Mouse (Mus musculus) splenic B cell, adult 2 months (primary cell): ENCODE data around the gene Rad50.

ENCODE experiments used
- DNase-seq: peaks from one replicate; pipeline ENCODE4 v3.0.0-alpha.2; 2011; ENCODE audit warnings: low read depth, low spot score
- H3K27me3 ChIP-seq: 2 replicates; pipeline ENCODE4 v1.6.1; 2012; ENCODE audit warnings: mild to moderate bottlenecking, low read length, moderate library complexity, mixed read lengths; ENCODE audit not compliant: control insufficient read depth, poor library complexity, insufficient read depth, severe bottlenecking
- H3K36me3 ChIP-seq: 2 replicates; pipeline ENCODE4 v1.6.1; 2012; ENCODE audit warnings: mild to moderate bottlenecking, low read length, moderate library complexity, mixed read lengths; ENCODE audit not compliant: control insufficient read depth, poor library complexity, insufficient read depth, severe bottlenecking

Rad50 gene

DNA sequence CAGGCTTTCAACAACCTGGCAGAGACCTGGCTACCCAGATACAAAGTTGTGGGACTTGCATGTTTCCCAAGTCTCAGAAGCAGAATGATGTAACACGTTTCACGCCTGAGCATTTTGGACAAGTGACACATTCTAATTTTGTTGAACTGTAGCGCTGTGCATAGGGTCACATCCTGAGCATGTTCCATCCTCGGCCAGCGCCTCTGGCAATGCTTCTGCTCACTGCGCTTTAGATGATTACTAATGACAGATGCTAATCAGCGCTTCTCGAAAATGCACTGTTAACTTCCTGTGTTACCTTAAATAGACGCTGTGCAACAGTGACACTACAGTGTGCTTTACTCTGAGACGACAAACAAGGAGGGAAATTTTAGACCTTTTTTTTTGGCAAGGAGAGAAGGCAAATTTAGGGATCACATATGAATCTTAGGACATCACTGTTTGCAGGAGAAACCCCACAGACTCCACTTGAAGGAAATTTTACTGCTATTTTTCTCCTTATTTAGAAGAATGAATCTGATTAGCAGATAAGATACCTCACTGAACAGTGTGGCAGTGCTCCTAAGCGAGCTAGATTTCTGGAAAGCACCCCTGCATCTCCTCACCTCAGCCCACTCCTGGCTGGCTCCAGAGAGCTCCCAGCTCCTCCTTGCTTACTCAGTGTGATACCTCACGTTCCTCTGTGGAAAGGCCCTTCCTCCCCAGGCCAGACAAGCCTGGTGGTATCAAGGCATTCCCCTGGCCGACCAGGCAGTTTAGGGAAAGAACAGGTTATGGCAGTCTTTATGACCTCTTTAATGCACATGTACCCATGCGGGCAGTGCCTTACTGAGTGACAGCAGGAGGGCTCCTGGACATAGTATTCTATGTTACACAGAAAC, 44.1 kb downstream of the Rad50 start:
- Histone ChIP-seq H3K27me3 (no peaks in the 10 kb centered on the region), H3K36me3 (peaks cover 6% of the 10 kb centered on the region; the same call in 1 of the 2 replicates)
- no peak for DNase-seq

DNA sequence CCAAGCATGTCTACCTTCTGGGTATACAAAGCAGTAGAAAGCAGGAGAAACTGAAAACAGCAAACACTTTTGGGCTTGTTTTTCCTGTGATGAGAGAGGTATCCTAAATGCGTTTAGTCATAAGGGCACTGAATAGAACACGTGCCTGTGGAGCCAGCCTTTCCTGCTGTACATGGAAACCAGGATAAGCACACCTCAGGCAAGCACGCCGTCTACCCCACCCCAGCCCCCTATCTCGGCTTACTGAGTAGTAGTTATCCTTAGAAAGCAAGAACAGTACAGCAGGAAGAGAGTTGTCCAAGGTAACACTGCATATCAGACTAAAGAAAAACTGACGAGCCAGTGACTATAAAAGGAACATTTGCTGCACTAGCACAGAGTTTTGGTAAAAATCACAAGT, 49.3 kb downstream of the Rad50 start:
- no peak for DNase-seq
- H3K27me3 ChIP-seq = no peaks in the 10 kb centered on the region
- peaks cover 16% of the 10 kb centered on the region for H3K36me3 ChIP-seq

DNA sequence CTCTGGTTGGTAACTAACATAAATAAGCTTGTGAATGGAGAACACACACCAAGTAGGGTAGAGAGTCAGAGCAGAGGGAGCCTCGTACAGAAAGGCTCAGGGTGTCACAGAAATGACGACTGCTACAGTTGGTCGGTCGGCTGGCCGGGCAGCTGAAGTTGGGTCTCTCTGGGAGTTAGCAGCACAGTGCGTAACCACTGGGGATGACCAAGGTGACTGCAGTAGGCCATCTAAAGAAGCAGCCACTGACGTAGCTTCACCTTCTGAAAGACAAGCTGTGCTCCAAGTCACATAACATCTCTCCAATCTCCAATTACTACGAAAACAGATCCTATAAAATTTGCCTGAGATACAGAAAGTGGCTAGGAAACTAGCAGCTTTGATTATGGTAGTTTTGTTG, 49.7 kb downstream of the Rad50 start:
- no peak for DNase-seq
- no peaks in the 10 kb centered on the region for H3K27me3 ChIP-seq

DNA sequence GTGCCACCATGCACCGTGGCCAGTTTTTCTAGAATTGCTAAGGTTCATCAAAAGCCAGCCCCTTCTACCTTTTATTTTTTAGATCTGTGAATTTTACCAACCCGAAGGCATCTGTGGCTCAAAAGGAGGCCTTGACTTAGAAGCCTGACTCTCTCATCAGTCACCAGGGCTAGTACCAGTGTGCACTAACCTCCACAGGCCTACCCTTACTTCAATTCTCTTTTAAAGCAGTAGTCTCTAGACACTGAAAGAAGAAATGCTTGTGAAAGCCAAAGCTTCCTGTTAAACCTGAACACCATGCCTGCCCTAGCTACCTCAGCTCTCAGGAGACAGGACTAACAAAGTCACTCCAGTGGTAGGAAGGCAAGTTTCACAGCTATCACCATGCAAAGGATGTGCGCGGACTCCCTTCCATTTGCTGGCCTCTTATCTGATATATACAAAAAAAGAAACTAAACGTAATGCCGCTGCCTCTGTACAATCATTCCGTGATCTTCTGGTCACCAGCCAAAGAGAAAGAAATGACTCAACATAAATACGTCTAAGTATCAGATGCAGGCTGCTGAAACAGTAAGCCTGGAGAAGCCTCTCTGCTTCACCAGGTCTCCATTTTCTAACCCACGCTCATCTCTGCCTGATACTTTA, 50.4 kb downstream of the Rad50 start:
- no peak for DNase-seq
- Histone ChIP-seq H3K27me3 (no peaks in the 10 kb centered on the region), H3K36me3 (peaks cover 19% of the 10 kb centered on the region)

More for the DNA sequence above, 49.7 kb downstream of the Rad50 start:
- peaks cover 16% of the 10 kb centered on the region for H3K36me3 ChIP-seq

DNA sequence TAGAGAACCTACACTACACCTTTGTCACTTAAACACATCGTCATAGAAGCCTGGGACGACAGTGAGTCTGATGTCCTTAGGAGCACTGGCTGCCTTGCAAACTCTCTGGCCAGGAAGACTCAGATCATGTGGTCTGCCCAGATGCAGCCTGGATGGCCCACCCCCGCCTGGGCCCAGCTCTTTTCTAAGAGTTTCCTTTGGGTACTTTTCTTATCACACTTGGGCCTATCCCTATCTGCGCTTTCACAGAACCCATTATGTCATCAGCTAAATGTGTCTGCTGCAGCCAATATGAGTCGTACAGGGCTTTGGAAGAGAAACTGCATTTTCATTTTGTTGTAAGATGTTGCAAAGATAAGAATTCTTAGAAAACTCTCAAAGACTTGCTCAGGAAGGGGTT, 52.1 kb downstream of the Rad50 start:
- Histone ChIP-seq H3K36me3 (peaks cover 23% of the 10 kb centered on the region), H3K27me3 (no peaks in the 10 kb centered on the region)
- no peak for DNase-seq

DNA sequence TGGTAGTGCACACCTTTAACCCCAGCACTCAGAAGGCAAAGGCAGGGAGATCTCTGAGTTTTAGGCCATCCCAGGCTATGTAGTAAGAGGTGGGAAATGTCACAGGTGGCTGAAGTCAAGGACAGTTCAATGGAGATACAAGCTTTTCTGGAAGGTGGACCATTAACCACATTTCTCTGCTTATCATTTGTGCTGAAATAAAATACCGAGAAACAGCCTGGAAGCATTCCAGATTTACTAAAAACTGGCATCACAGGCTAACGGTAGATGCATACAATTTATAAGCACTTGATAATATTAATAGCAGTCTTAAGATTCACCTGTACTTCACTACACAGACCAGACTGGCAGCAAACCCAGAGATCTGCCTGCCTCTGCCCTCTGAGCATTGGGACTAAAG, 54.7 kb downstream of the Rad50 start:
- H3K36me3 ChIP-seq = peaks cover 21% of the 10 kb centered on the region

DNA sequence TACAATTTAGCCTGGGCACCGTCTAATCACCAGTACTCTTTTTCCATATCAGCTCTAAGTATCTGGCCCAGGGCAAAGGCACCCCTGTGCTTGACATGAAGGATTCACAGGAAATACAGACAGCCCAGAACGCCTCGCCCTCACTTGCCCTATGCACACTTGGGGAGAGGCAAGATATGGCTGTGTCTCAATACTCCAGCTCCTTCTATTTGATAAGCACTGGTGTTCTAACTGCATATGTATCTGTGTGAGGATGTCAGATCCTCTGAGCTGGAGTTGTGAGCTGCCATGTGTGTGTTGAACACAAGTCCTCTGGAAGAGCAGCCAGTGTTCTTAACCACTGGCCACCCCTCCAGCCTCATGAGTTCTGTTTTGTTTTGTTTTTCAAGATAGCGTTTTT, 55.7 kb downstream of the Rad50 start:
- peaks cover 20% of the 10 kb centered on the region for H3K36me3 ChIP-seq
- no peak for DNase-seq
- H3K27me3 ChIP-seq = no peaks in the 10 kb centered on the region

More for the DNA sequence above, 54.7 kb downstream of the Rad50 start:
- DNase-seq = no peak
- no peaks in the 10 kb centered on the region for H3K27me3 ChIP-seq

DNA sequence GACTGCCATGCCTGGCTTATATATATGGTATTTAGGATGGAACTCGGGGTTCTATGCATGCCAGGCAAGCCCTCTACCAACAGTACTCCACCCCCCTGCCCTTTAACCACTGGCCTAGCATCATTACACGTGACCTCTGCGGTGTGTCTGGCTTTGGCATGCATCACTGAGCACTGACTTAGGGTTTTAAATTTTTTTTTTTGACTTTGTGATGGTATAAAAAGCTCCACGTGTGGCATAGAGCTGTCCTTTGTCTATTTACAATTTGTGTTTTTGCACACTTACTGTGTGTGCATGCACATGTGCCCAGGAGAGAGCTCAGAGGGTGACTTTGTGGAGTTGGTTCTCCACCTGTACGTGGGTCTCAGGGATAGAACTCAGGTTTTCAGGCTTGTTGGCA, 63.1 kb downstream of the Rad50 start:
- no peaks in the 10 kb centered on the region for H3K36me3 ChIP-seq
- no peak for DNase-seq
- no peaks in the 10 kb centered on the region for H3K27me3 ChIP-seq

DNA sequence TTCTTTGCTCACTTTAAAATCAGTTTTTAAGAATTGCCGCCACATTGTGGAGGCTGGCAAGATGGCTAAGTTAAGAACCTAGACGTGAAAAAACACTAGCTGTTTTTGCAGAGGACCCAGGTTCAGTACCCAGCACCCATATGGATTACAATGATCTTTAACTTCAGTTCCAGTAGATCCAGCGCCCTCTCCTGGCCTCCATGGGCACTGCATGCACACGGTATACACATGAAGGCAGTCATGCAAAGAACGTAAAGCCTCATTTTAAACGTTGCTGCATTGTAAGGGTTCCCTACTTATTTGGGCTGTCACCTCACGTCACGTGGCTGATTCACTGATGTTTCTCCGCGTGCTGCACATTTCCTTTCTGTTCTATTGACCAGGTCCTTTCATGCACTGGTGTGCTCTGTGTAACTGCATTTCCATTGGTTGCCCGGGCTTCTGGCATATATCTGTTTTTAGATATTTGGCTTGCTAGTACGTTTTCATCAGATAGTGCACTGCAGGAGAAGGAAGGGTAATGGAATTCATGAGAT, 64.3 kb downstream of the Rad50 start:
- peak; percentile 22 for DNase-seq
- Histone ChIP-seq H3K36me3 (no peaks in the 10 kb centered on the region), H3K27me3 (no peaks in the 10 kb centered on the region)

DNA sequence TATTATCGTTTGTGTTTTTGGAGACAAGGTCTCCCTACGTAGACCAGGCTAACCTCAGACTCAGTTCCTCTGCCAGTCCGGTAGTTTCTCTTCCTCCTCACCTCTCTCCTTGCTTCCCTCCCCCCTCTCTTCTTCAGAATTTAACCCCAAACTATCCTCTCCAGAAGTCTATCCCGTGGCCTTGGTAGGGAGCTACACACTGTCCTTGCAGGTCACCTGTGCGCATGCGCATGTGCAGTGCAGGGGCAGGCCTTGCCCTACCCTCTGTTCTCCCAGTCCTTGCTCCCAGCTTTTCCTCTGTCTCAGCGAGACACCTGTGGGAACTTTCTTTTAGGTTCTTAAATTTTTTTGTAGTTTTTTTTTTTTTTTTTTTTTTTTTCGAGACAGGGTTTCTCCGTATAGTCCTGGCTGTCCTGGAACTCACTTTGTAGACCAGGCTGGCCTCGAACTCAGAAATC, 69.3 kb downstream of the Rad50 start:
- Histone ChIP-seq H3K36me3 (no peaks in the 10 kb centered on the region), H3K27me3 (no peaks in the 10 kb centered on the region)
- no peak for DNase-seq

DNA sequence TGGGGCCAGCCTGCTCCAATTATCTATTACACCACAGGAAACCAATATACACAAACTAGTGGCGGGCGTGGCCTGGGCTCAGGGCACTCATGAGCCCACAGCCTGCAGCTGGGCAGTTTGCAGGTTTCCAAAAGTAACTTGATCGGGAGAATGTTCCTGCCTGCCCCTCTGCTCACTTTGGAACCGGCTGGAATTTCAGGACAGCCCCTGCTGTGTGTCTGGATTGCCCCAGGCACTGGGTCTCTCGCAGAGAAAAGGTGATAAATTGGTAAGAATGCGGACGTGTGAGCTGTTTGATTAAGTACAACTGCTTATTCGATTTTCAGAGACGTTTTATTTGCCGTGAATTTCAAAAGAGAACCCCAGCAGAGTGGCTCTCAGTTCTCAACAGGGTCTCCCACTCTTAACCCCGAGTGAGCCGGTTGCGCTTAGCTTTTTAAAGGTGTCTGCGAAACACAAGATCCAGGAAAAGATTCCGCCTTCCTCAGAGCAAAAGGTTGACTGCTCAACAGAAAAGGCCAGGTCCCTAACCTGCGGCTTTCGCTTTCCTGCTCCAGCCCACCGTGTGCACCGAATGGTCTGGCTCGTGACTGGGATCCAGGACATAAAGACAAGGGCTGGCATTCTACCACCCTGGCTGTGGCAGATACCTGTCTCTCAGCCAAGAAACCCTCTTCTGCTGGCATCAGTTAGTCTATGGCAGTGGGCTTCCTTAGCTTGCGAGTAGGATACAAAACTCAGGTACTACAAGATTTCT, 69.9 kb downstream of the Rad50 start:
- Histone ChIP-seq H3K36me3 (no peaks in the 10 kb centered on the region), H3K27me3 (no peaks in the 10 kb centered on the region)
- DNase-seq = no peak

DNA sequence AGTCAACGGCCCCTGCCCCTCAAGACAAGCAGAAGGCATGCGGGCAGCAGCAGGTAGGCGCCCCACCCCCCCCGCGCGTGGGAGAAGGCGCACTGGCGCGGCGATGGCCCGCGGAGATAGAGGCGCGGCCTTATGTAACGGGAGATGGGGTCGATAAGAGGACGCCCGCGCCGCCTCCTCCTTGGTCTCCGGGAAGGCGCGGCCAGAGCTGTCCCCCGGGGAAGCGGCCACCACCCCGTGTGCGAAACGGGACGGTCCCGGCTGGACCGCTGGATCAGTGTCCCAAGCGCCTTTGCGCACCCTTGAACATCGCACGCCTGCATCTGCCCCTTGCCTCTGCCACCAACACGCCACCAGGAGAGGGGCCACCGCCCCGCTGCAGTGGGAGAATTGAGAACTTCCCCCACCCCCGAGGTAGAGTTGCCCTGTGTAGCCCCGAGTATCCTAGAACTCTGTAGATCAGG, 70.9 kb downstream of the Rad50 start:
- Histone ChIP-seq H3K27me3 (no peaks in the 10 kb centered on the region), H3K36me3 (no peaks in the 10 kb centered on the region)
- DNase-seq = no peak

DNA sequence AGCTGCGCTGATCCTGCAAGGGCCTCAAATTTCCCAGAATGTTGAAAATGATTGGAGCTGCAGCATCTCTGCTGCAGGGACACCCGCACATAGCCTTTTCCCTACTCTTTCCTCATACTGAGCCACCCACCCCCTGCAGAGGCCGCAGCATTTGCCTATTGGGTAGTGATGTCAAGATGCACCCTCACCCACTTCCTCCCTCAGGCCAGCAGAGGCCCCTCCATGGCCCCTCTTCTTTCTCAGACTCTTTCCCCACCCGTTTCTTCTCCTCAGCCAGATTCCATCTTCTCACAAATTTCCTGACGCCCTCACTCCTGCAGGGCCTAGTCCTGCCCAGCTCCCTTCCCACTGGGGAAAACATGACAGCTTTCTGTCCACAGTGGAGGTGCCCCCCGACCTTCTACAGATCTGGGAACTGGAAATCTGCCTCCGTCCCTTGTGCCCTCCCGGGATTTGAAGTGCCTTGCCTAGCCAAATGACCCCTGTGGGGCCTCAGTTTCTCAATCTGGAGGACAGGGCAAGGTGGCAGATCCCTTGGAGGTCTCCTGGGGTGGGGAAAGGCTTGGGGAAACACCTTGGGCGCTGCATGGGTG, 71.4 kb downstream of the Rad50 start:
- DNase-seq = no peak
- no peaks in the 10 kb centered on the region for H3K36me3 ChIP-seq

DNA sequence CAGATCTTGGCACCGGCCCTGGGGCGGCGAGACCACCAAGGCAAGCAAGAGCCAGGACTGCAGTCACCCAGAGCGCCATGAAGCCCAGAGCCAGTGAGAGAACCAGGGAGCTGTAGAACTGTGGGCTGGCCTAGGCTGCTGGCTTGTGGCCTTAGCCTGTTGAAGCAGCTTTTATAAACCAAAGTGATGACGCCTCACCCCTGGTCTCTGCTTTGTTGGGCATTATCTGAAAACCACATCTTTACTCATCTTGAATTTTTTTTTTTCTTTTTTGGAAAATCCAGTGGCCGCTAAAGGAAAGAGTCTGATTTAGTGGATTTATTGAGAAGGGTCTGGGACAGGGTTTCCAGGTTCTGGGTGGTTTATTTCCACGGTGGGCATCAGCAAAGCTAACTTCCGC, 72.6 kb downstream of the Rad50 start, which contains the start of gene Il13:
Gene Il13 (minus strand): TSS at position 147 of the 400 bp plus-strand sequence.
- DNase-seq = no peak
- Histone ChIP-seq H3K36me3 (no peaks in the 10 kb centered on the region), H3K27me3 (no peaks in the 10 kb centered on the region)

More for the DNA sequence above, 71.4 kb downstream of the Rad50 start:
- H3K27me3 ChIP-seq = no peaks in the 10 kb centered on the region
